Mouse (Mus musculus) G1E (cell line): ENCODE results near the gene Cdh13. TPM values are rescaled to one million over a fixed set of nuclear protein-coding genes. Genes with fewer than 3 reads are reported as not detected.

Experiments used
- ATAC-seq: 2 replicates; pipeline ENCODE4 v1.8.0; 2016; ENCODE audit warnings: mild to moderate bottlenecking; ENCODE audit not compliant: insufficient number of reproducible peaks, poor library complexity, low FRiP score, severe bottlenecking; ENCODE audit errors: extremely low read depth
- DNase-seq: peaks from one replicate; pipeline ENCODE4 v3.0.0; 2012; ENCODE audit warnings: low spot score
- H3K27me3 ChIP-seq: 2 replicates; pipeline ENCODE4 v1.6.1; 2012; ENCODE audit warnings: mild to moderate bottlenecking, low read length, inconsistent platforms; ENCODE audit not compliant: insufficient read depth
- H3K36me3 ChIP-seq: replicated peaks from 2 replicates; pipeline ENCODE3; 2012; ENCODE audit warnings: mild to moderate bottlenecking, inconsistent platforms
- H3K4me1 ChIP-seq: 2 replicates; pipeline ENCODE4 v1.6.1; 2012; ENCODE audit warnings: low read depth, low read length, inconsistent platforms, mixed read lengths; ENCODE audit not compliant: insufficient read depth
- H3K4me3 ChIP-seq: 2 replicates; pipeline ENCODE4 v1.5.1; 2012; ENCODE audit warnings: low read depth, mild to moderate bottlenecking, inconsistent platforms, low read length, moderate library complexity, mixed read lengths
- H3K9me3 ChIP-seq: replicated peaks from 2 replicates; pipeline ENCODE4 v1.6.1; 2012; ENCODE audit warnings: inconsistent platforms
- CTCF ChIP-seq: IDR thresholded peaks from 2 replicates; pipeline ENCODE4 v1.5.1; 2012; ENCODE audit warnings: low read depth, low read length, inconsistent platforms, mixed read lengths
- GATA1 ChIP-seq: IDR thresholded peaks from 2 replicates; pipeline ENCODE4 v1.6.1; 2012; ENCODE audit warnings: borderline replicate concordance, low read length, inconsistent platforms, mixed read lengths
- GATA2 ChIP-seq: IDR thresholded peaks from 2 replicates; pipeline ENCODE4 v1.6.1; 2012; ENCODE audit warnings: low read depth, low read length, inconsistent platforms, borderline replicate concordance
- POLR2AphosphoS5 ChIP-seq: IDR thresholded peaks from 2 replicates; pipeline ENCODE4 v1.6.1; 2012; ENCODE audit warnings: low read depth, low read length, inconsistent platforms; ENCODE audit not compliant: insufficient replicate concordance
- TAL1 ChIP-seq: conservative IDR thresholded peaks from 2 replicates; pipeline ENCODE4 v1.6.1; 2012; ENCODE audit warnings: low read depth, low read length, inconsistent platforms, mixed read lengths
- polyA plus RNA-seq: library from polyadenylated mRNA; stranded (reverse); fragments of >175 nt; gene quantifications from 2 replicates; pipeline ENCODE4 v1.2.3, GENCODE M21; 2012
- total RNA-seq, 2 experiments: library from RNA; stranded (forward) in 1 of 2; stranded (reverse) in 1 of 2; fragments of 200-1000 nt in 1 of 2; fragments of >200 nt in 1 of 2; fragmentation: Nextera tagmentation in 1 of 2; gene quantifications; 2 replicates each; pipeline ENCODE4 v1.2.3; 2014 to 2017

Gene Cdh13
- total and polyA plus RNA-seq, 3 experiments, result 0.22 TPM; not detected in 2

DNA sequence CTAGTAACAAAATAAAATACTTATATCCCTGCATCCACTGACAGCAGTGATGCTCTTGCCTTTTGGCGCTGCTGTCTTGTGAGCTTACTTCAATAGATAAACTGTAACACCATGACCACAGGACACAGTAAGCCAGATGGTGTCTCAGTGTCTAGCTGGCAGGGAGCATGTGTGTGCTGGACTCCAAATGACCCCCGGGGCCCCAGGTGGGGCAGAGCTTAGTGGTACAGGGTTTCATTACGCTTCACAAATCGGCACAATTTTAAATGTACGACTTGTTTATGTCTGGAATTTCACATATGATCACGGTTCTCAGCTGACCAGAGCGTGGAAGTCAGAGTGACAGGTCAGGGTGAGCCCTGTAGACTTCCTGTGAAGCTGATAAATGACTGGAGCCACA, 980.2 kb downstream of the Cdh13 start:
- no peak for TF ChIP-seq TAL1
- TF ChIP-seq CTCF, result no peak
- no peak for TF ChIP-seq GATA1
- no peak for TF ChIP-seq POLR2AphosphoS5
- no peak for TF ChIP-seq GATA2
- H3K9me3 ChIP-seq, result peaks cover 66% of the 10 kb centered on the region
- no peaks in the 10 kb centered on the region for H3K36me3 ChIP-seq
- no peaks in the 10 kb centered on the region for H3K27me3 ChIP-seq
- ATAC-seq, result no peak
- DNase-seq, result no peak
- H3K4me1 ChIP-seq, result no peaks in the 10 kb centered on the region
- no peak overlapping the region for H3K4me3 ChIP-seq

DNA sequence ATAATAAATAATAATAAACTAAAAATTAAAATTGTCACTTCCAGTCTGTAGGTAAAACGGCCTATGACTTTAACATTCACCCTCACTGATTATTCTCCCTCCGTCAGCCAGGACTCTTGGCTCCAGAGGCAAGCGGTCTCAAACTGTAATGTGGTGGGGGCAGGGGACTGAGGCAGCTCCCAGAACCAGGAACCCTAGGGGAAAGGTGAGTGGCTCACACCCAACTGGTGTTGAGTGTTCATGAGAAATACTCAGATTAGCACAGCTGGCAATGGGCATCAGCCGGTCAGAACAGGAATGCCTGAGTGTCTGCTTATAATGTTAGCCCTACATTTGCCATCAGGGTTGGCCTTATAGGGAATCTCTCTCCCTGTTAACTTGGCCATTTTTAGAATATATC, 982.8 kb downstream of the Cdh13 start:
- H3K27me3 ChIP-seq, result no peaks in the 10 kb centered on the region
- no peak overlapping the region for H3K4me3 ChIP-seq
- H3K4me1 ChIP-seq, result no peaks in the 10 kb centered on the region
- DNase-seq (no peak), ATAC-seq (no peak)
- peaks cover 67% of the 10 kb centered on the region for H3K9me3 ChIP-seq
- no peaks in the 10 kb centered on the region for H3K36me3 ChIP-seq
- no peak for TF ChIP-seq CTCF
- TF ChIP-seq TAL1, result no peak
- no peak for TF ChIP-seq GATA2

- Histone ChIP-seq H3K4me3 (no peak overlapping the region), H3K27me3 (no peaks in the 10 kb centered on the region), H3K9me3 (peaks cover 78% of the 10 kb centered on the region), H3K36me3 (no peaks in the 10 kb centered on the region), H3K4me1 (no peaks in the 10 kb centered on the region)
- ATAC-seq (no peak), DNase-seq (no peak)
- TF ChIP-seq POLR2AphosphoS5 (no peak), TAL1 (no peak), GATA1 (no peak), GATA2 (no peak), CTCF (no peak)
These were observed 986.0 kb downstream of the Cdh13 start for GRCm38 (mm10) chr8:119269576-119269975.

DNA sequence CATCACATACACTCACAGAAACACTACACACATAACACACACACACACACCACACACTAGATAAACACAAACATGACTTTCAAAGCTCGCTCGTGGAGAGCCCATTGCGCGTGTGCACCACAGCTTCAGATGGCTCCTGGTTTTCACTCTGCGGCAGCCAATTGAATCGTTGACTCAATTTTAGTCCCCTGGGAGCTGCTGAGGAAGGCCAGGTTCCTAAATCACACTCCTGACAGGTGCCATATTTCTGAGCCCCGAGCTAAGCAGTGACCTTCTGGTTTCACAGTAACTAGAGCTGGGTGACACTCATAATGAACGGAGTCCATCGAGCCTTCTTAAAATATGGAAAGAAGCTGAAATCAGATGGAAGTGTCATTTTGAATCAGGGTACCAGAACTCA, 986.8 kb downstream of the Cdh13 start:
- DNase-seq (no peak), ATAC-seq (no peak)
- TF ChIP-seq TAL1, result no peak
- no peak for TF ChIP-seq GATA1
- TF ChIP-seq POLR2AphosphoS5, result no peak
- no peak for TF ChIP-seq CTCF
- no peak for TF ChIP-seq GATA2
- H3K27me3 ChIP-seq, result no peaks in the 10 kb centered on the region
- H3K9me3 ChIP-seq, result peaks cover 79% of the 10 kb centered on the region
- no peak overlapping the region for H3K4me3 ChIP-seq
- no peaks in the 10 kb centered on the region for H3K36me3 ChIP-seq
- no peaks in the 10 kb centered on the region for H3K4me1 ChIP-seq

DNA sequence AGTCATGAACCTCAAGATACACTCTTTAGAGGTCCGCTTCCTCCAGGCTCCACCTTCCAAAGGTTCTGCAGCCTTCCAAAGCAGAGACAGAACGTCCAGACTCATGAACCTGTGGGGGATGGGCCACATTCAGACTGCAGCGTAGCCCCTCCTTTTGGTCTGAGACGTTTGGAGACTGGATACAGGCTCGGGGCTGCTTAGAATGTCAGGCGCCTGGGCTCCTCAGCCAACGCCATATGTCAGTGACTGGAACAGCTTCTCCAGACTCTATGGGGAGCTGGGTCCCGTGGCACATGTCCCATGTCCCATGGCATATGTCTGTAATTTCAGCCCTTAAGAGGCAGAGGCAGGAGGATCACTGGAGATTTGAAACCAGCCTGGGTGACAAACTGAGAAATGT, 989.4 kb downstream of the Cdh13 start:
- Histone ChIP-seq H3K9me3 (peaks cover 77% of the 10 kb centered on the region), H3K27me3 (no peaks in the 10 kb centered on the region), H3K4me1 (no peaks in the 10 kb centered on the region), H3K36me3 (no peaks in the 10 kb centered on the region), H3K4me3 (no peak overlapping the region)
- no peak for DNase-seq
- ATAC-seq, result no peak
- TF ChIP-seq GATA1, result no peak

DNA sequence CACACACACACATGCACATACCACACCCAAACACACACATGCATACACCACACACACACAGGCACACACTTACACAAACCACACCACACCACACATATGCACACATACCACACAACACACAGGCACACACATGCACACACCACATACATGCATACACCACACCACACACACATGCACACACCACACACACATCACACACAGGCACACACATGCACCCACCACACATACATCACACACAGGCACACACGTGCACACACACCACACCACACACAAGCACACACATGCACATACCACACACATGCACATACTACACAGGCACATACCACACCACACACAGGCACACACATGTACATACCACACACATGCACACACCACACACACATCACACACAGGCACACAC, 991.9 kb downstream of the Cdh13 start:
- no peaks in the 10 kb centered on the region for H3K27me3 ChIP-seq
- H3K36me3 ChIP-seq, result no peaks in the 10 kb centered on the region
- H3K9me3 ChIP-seq, result peaks cover 76% of the 10 kb centered on the region
- no peaks in the 10 kb centered on the region for H3K4me1 ChIP-seq
- DNase-seq (no peak), ATAC-seq (no peak)
- 0 out of 2 replicates have a peak, but pooled peaks have one; percentile 11 for TF ChIP-seq CTCF
- peak; percentile 77; the same call in 1 of the 2 replicates for TF ChIP-seq POLR2AphosphoS5
- no peak for TF ChIP-seq GATA1
- no peak for TF ChIP-seq GATA2
- TF ChIP-seq TAL1, result no peak
- H3K4me3 ChIP-seq, result peak overlapping the region; percentile 50; the same call in 1 of the 2 replicates

- ATAC-seq, result no peak
These were observed 993.5 kb downstream of the Cdh13 start for GRCm38 (mm10) chr8:119277047-119277451.

More at GRCm38 (mm10) chr8:119277047-119277451, 993.5 kb downstream of the Cdh13 start:
- Histone ChIP-seq H3K9me3 (peaks cover 77% of the 10 kb centered on the region), H3K27me3 (no peaks in the 10 kb centered on the region), H3K36me3 (no peaks in the 10 kb centered on the region), H3K4me3 (no peak overlapping the region), H3K4me1 (no peaks in the 10 kb centered on the region)
- DNase-seq, result no peak
- TF ChIP-seq TAL1, result no peak
- TF ChIP-seq GATA2, result no peak
- no peak for TF ChIP-seq GATA1
- TF ChIP-seq POLR2AphosphoS5, result no peak
- no peak for TF ChIP-seq CTCF
